Mouse (Mus musculus) intestine, postnatal 0 days (tissue): ENCODE measurements around the gene Qrich1. TPM values are rescaled to one million over a fixed set of nuclear protein-coding genes. Genes with fewer than 3 reads are reported as not detected.

Experiments
- ATAC-seq: fragments of 200-750 bp; cut with Nextera tagmentation; 2 replicates; pipeline ENCODE4 v1.8.0; 2017; ENCODE audit warnings: mild to moderate bottlenecking, moderate TSS enrichment, moderate library complexity
- H3K27ac ChIP-seq: fragments of 300-500 bp; sonication (generic); 2 replicates; pipeline ENCODE4 v1.5.1; 2014; ENCODE audit warnings: mild to moderate bottlenecking, low read depth, low read length, moderate library complexity
- H3K27me3 ChIP-seq: fragments of 300-500 bp; sonication (generic); replicated peaks from 2 replicates; pipeline ENCODE4 v1.6.1; 2014; ENCODE audit warnings: low read length, mixed read lengths; ENCODE audit not compliant: control insufficient read depth, insufficient read depth
- H3K36me3 ChIP-seq: fragments of 300-500 bp; sonication (generic); 2 replicates; pipeline ENCODE4 v1.6.1; 2014; ENCODE audit warnings: mild to moderate bottlenecking, moderate library complexity; ENCODE audit not compliant: control insufficient read depth, insufficient read depth
- H3K4me1 ChIP-seq: fragments of 300-500 bp; sonication (generic); replicated peaks from 2 replicates; pipeline ENCODE4 v1.6.1; 2014; ENCODE audit warnings: antibody characterized with exemption, low read length, mixed read lengths; ENCODE audit not compliant: control insufficient read depth, insufficient read depth
- H3K4me2 ChIP-seq: fragments of 300-500 bp; sonication (generic); replicated peaks from 2 replicates; pipeline ENCODE4 v1.6.1; 2014; ENCODE audit warnings: low read depth, mild to moderate bottlenecking, moderate library complexity
- H3K4me3 ChIP-seq: fragments of 300-500 bp; sonication (generic); 2 replicates; pipeline ENCODE4 v1.5.1; 2014; ENCODE audit warnings: low read depth, low read length
- H3K9ac ChIP-seq: fragments of 300-500 bp; sonication (generic); 2 replicates; pipeline ENCODE4 v1.6.1; 2014; ENCODE audit warnings: mild to moderate bottlenecking, low read depth, low read length
- H3K9me3 ChIP-seq: fragments of 300-500 bp; sonication (generic); 2 replicates; pipeline ENCODE4 v1.6.1; 2016; ENCODE audit warnings: mixed run types; ENCODE audit not compliant: control insufficient read depth
- CTCF ChIP-seq: sonication (generic); IDR thresholded peaks from 2 replicates; pipeline ENCODE4 v1.5.1; 2016; ENCODE audit warnings: low read depth, mild to moderate bottlenecking, control low read depth, antibody characterized with exemption, moderate library complexity
- WGBS: fragments of 180-500 bp; shearing (Covaris S2); extraction: QIAGEN DNeasy Blood & Tissue Kit; methylation state at CpG from one replicate; pipeline ENCODE4 v1.1.7; 2014; 5-methylcytosine and 5-hydroxymethylcytosine counted together
- polyA plus RNA-seq: library from polyadenylated mRNA; unstranded; fragments of >200 nt; fragmentation: Nextera tagmentation; extraction: Ambion mirVana; gene quantifications from 2 replicates; pipeline ENCODE4 v1.2.1, GENCODE M21; 2015

Gene Qrich1
- polyA plus RNA-seq = 46.8 and 48.7 TPM in 2 replicates

DNA sequence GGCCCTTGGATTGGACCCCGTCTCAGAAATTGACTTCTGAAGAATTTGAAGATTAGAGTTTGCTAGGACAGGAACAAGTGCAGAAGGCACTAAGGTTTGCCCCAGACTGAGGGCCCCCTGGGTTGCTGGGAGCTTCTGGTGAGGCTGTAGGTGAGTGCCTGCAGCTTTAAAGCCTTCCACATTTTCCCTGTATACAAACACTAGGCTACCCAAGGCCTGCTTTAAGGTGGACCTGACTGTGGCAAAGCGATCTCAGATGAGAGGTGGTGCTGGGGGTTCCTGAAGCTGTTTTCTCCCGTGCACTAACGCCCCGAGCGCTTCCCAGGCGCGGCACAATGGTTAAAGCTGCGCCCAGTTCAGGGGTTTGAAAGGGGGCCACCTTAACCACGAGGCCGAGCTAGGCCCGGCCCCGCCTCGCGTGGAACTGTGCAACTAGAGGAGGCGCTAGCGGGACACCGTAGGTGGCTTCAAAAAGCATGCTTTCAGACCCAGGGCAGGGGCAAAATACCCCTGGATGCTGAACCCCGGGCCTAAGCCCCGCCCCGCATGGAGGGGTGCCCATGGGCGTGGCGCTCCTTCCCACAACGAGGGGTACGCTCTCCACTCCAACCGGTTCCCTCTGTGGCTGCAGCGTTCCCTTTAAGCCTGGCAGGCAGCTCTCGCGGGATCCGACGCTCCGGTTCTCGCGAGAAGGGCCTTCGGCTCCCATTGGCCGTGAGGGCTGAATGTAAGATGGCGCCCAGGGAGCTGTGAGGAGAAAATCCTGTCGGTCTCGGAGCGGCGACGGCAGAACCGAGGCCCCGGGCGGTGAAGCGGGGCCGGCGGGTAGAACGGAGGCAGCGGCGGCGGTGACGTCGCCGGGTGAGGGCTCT, at the start of gene Qrich1:
Gene Qrich1, plus strand, starts transcription at position 427 of the 872 bp plus-strand sequence.
- Histone ChIP-seq H3K27me3 (no peaks in the 10 kb centered on the region), H3K4me2 (peak within 1 kb of the TSS; percentile 69), H3K36me3 (peaks cover 46% of the 10 kb centered on the region), H3K4me1 (no peaks in the 10 kb centered on the region), H3K9ac (peak within 1 kb of the TSS; percentile 99), H3K4me3 (peak within 1 kb of the TSS; percentile 93), H3K27ac (peak within 1 kb of the TSS; percentile 99), H3K9me3 (no peaks in the 10 kb centered on the region)
- TF ChIP-seq CTCF = peak; percentile 47
- WGBS = under 1% methylated on average over 55 of the region's 55 CpGs
- ATAC-seq = peak; percentile 91

- peaks cover 8% of the 10 kb centered on the region for H3K36me3 ChIP-seq
- H3K4me2 ChIP-seq = no peak overlapping the region
- no peak overlapping the region for H3K9ac ChIP-seq
- H3K9me3 ChIP-seq = no peaks in the 10 kb centered on the region
- no peaks in the 10 kb centered on the region for H3K27me3 ChIP-seq
- no peak overlapping the region for H3K4me3 ChIP-seq
- no peak overlapping the region for H3K27ac ChIP-seq
- 65% methylated on average over 5 of the region's 5 CpGs for WGBS
- ATAC-seq = no peak
- no peaks in the 10 kb centered on the region for H3K4me1 ChIP-seq
- TF ChIP-seq CTCF = no peak
Observed at GRCm38 (mm10) chr9:108469430-108469829, 47.2 kb upstream of the Qrich1 start.

DNA sequence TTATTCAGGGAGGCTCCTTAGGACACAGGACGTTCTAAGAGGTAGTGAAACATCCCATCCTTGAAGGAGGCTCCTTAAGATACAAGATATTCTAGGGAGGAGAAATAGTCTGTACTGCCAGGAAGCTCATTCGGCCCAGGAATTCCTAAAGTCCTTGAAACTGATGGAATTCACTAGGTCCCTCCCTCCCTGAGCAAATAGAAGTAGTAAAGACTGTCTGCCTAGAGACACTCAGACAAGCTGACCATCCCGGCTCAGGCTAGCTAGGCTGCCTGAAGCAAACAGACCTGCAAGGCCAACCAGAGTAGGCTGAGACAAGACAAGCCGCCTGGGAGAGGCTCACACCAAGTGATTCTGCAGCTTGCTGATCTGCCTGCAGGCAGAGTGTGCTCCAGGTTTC, 46.8 kb upstream of the Qrich1 start:
- TF ChIP-seq CTCF = no peak
- Histone ChIP-seq H3K4me2 (no peak overlapping the region), H3K36me3 (peaks cover 8% of the 10 kb centered on the region), H3K9ac (no peak overlapping the region), H3K27ac (no peak overlapping the region), H3K9me3 (no peaks in the 10 kb centered on the region), H3K4me1 (no peaks in the 10 kb centered on the region), H3K4me3 (no peak overlapping the region), H3K27me3 (no peaks in the 10 kb centered on the region)
- ATAC-seq = no peak
- 28% methylated on average over 4 of the region's 4 CpGs for WGBS

DNA sequence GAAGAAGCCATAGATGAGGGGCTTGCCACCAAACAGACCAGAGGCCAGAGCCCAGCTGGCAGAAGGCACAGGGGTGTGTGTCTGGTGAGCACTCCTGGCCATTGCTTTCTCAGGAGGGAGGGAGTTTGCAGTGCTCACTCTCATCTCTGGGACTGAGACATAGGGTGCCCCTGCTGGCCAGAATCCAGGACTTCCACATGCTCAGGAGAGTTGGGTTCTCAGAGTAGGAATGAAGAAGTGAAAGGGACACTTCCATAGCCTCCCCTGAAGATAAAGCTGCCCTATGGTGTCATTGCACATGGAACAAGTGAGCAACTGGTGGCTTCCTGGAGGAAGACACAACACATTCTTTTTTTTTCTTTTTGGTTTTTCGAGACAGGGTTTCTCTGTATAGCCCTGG, 42.1 kb upstream of the Qrich1 start:
- 62% methylated on average over 1 of the region's 1 CpGs for WGBS
- no peaks in the 10 kb centered on the region for H3K27me3 ChIP-seq
- H3K36me3 ChIP-seq = no peaks in the 10 kb centered on the region
- H3K9me3 ChIP-seq = no peaks in the 10 kb centered on the region
- TF ChIP-seq CTCF = peak; percentile 47
- no peak overlapping the region for H3K9ac ChIP-seq
- no peak for ATAC-seq
- H3K27ac ChIP-seq = no peak overlapping the region
- H3K4me3 ChIP-seq = no peak overlapping the region
- no peak overlapping the region for H3K4me2 ChIP-seq
- 0 out of 2 replicates have a peak, but pooled peaks cover 3% of the 10 kb centered on the region for H3K4me1 ChIP-seq

GRCm38 (mm10) chr9:108478638-108479156, 37.9 kb upstream of the Qrich1 start:
- peaks cover 22% of the 10 kb centered on the region; the same call in 1 of the 2 replicates for H3K36me3 ChIP-seq
- peak overlapping the region; percentile 47 for H3K4me3 ChIP-seq
- no peaks in the 10 kb centered on the region for H3K27me3 ChIP-seq
- TF ChIP-seq CTCF = no peak
- H3K4me2 ChIP-seq = peak overlapping the region; percentile 62
- H3K9me3 ChIP-seq = no peaks in the 10 kb centered on the region
- no peak overlapping the region for H3K27ac ChIP-seq
- H3K9ac ChIP-seq = no peak overlapping the region
- 0 out of 2 replicates have a peak, but pooled peaks cover 7% of the 10 kb centered on the region for H3K4me1 ChIP-seq
- WGBS = under 1% methylated on average over 20 of the region's 20 CpGs
- ATAC-seq = peak; percentile 55

DNA sequence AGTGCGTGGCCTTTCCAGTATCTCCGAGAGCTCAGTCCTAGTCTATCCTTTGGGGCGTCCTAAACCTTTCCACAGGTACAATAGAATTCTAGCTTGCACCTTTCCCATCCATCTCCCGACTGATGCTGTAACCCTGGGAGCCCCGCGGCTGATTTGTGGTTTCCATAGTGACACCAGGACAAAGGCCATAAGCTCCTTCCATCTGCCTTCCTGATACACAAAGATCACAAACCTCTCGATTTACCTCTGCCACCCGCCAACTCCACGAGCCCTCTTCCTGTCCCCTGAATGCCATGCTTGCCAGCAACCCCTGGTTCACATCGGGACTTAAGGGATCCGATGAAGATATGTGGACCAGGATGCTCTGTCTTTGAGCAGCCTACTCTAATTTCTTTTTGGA, 37.4 kb upstream of the Qrich1 start:
- Histone ChIP-seq H3K27ac (no peak overlapping the region), H3K9me3 (no peaks in the 10 kb centered on the region), H3K27me3 (no peaks in the 10 kb centered on the region), H3K4me3 (peak overlapping the region; percentile 47), H3K4me1 (0 out of 2 replicates have a peak, but pooled peaks cover 7% of the 10 kb centered on the region), H3K9ac (no peak overlapping the region), H3K36me3 (peaks cover 27% of the 10 kb centered on the region; the same call in 1 of the 2 replicates), H3K4me2 (peak overlapping the region; percentile 62)
- 28% methylated on average over 11 of the region's 11 CpGs for WGBS
- TF ChIP-seq CTCF = no peak
- no peak for ATAC-seq
